Mouse (Mus musculus) heart, adult 18-20 months (tissue): ENCODE measurements at regions not wholly inside any gene's neighbourhood (a gene's known extent, or its start where the extent isn't known, plus 50 kb on each side); places are given as distances from the start of the nearest gene placed in this dataset.

ENCODE experiments used
- DNase-seq, 2 experiments: peaks; one replicate each; pipeline ENCODE4 v3.0.0; 2021 to 2022; ENCODE audit warnings: mixed read lengths in 1 of 2

DNA sequence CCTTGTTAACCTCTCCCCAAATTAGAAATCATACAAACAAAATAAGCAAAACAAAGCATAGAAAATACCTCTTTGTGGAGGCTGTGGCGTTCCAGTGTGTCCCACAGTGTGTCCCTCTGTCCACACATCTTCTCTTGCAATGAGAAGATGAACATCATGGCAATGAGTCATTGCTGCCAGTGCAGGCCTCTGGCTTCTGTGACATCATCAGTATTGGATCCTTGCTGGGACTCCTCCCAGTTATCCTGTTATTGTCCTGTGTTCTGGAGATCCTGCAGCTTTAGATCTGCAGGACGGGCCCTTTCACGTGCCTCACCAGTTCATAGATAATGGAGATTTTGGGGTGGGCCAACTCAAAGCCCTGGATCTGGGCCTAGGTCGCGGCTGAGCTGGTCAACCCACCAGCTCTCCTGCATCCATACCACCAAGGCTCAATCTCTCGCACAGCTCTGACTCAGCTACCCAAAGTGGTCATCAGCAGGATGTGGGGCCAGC lies 80.9 kb downstream of the Tmem212 start:
- DNase-seq, result no peak

DNA sequence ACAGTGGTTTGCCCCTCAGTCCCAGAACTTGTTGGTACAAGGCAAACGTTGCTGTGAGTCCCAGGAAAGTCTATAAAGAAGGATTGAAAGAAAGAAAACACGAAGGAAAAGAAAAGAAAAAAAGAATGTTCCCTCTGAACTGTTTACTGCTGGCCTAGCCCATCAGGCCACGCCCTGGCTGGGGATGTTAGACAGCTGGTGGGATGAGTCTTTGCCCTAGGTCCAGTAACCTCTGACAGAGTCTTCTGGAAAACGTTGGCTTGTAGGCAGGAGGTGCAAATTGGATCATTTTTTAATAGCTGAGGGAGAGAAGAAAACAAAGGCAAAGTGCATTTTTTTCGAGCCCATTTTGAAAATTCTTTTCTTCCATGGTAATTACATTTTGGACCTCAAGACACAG lies 91.9 kb downstream of the Tmem212 start:
- no peak for DNase-seq

DNA sequence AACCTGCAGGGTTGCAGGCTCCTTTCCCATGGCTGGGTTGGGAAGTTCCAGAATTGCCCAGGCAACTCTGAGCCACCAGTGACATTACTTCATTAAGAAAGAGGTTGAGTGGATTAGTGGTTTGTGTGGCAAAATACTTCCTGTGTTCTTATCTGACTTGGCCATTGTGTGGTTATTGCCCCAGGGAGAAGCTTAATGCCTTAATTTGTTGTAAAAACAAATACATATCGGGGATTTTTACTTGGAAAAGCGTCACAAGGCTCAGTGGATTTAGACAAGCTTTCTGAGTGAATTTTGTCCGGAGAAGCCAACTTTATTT lies 80.5 kb upstream of the Fndc3b start:
- peak; percentile 7 to 9 for DNase-seq

DNA sequence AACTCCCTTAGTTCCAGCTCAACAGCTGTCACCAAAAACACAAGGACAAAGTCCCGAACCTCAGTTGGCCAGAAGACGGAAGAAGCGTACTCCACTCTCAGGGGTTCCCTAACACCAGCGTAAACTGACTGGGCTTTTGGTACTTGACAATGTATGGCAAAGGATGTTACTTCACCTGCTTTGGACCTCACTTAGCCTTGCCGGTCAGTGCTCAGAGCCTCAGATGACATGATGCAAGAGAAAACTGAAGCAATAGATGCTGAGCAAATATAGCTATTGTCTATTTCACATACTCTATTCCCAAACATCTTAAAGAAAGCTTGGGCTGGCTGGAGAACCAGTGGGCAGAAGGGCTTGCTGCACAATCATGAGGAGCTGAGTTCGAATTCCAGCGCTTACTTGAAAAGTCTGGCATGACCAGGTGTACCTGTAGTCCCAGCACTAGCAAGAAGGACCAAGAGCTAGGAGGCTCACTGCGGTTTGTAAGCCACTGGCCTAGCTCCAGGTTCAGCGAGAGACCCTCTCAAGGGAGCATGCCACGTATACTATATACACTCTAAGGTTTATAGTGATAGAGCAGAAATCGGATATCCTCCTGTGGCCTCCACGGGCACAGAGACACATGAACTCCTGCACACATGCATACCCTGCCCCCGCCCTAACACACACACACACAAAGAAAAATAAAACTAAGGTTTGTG lies 80.0 kb upstream of the Fndc3b start:
- peak; percentile 31 to 36 for DNase-seq

DNA sequence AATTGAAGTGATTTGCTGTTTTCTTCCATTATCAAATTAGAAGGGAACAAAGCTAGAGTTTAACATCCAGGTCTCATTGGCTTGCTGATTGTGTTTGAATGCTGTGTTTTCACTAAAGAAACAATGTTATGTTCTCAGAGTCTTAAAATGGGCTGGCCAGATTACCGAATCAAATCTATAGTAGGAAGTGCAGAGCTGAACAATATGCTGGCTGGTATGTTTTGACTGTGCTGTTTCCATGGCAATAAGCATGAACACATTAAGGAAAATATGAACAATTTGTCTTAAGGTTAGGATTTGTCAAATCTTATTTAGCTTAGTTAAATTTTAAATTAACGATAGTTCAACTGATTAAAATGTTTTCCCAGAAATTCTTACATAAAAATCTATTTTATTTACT lies 72.8 kb upstream of the Fndc3b start:
- DNase-seq, result no peak

DNA sequence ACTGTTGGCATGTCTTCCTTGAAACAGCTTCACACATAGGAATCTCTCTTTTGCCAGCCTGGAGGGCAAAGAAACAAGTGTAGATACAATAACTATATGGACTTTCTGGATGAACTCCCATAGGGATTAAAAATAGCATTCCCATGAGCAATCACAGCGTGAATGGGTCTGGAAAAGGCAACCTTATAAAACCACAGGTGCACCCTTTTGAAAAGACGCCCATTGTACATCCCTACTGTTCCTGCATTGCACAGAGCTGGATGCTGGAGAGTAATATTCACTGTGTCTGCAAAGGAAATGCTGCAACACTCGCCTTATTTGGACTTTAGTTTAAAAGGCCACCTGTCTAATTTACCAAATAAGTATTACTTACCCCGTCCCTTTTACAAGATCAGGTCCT lies 72.4 kb upstream of the Fndc3b start:
- no peak for DNase-seq

DNA sequence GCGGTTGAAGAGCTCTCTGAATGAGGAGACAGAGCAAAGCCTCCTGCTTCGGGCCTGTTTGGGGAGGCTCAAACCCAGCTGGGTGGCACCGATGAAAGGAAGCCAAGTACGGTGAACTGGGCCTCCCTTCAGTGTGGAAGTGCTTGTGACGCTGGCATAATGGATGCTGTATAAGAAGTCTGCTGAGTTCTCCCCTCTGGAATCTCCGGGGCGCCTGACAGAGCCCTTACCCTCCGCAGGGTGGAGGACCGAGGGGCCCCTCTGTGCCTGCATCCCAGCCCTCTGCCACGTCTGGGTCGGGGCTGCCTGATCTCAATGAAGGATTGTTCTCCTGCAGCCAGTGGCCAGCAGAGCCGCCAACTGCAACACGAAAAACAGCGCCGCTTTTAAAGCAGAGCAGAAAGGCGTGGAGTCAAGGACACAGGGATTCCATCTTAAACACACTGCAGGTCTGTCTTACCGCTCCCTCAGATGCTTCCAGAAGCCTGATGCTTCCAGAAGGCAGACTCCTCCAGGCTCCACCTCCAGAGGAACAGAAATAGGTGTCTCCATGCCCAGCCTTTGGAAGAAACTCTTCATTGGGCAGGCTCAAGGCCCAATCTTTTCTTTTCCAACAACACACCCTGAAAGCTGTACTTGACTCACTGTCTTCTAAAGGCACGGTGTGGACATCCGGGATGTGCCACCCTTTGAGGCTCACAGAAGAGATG lies 71.1 kb upstream of the Fndc3b start:
- DNase-seq, result no peak

DNA sequence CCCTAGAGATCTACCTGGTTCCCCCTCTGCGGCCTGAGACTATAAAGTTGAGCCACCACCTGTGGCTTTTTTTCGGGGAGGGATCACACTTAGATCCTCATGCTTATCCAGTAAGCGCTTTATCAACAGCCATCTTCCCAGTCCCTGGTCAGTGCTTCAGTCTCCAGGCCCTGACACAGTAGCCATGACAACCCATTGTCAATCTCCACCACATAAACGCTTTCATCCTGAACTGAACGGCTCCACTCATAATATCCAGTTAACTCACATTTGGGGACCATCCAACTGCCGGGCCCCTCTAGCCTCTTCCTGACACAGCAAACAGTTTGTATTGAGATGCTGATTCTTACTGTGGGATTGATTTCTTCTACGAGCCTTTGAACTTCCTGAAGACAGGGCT lies 68.8 kb upstream of the Fndc3b start:
- DNase-seq, result no peak

DNA sequence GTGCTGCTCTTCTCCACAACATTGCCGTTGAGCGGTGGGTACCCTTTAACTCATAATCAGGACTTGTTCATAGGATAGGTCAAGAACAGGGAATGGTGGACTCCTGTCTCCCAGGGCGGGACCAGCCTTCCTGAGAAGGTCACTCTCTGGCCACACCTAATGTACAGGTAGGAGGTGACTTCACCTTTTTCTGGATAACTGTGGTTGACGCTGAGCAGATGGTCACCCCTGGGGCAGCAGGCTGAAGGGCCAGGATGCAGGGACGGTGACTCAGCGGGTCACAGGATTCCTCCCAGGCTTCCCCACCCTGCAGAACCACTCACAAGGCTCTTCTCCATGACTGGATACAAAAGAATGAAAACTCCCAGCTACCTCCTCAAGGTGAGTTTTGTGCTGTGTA lies 66.6 kb upstream of the Fndc3b start:
- no peak for DNase-seq

DNA sequence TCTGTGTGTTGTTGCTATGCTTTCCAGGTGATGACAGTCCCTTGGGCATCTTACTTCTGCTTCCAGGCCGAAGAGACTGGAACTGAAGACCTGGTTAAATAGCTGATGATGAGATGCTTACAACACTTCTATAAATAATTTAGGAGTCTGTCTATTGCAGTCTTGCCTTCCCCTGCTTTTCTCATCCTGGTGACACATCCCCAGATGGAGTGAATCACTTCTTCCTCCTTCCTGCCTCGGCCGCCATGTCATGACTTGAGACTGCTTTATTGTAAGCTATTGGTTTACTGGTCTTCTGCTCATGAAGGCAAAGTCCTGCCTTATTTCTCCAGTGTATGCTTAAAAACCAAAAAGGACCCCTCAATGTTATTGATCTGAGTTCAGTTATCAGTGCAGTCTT lies 62.1 kb upstream of the Fndc3b start:
- DNase-seq, result no peak

DNA sequence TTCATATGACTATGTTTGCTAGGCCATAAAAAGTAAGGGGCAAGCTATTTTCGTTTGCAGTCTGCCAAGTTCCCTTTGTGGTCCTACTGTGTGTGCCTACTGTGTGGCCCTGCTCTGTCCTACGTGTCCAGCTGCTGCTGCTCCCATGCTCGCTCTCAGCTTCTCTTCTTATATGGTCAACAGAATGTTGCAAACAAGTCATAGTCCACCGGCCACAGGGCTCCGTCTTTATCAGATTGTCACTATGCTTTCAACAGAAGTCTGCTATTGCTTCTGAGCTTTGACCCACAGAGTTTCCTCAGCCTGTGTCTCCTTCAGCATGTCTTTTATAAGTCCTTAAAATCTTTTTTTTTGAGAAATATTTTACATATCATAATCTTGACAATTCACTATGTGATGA lies 58.3 kb upstream of the Fndc3b start:
- DNase-seq, result no peak

DNA sequence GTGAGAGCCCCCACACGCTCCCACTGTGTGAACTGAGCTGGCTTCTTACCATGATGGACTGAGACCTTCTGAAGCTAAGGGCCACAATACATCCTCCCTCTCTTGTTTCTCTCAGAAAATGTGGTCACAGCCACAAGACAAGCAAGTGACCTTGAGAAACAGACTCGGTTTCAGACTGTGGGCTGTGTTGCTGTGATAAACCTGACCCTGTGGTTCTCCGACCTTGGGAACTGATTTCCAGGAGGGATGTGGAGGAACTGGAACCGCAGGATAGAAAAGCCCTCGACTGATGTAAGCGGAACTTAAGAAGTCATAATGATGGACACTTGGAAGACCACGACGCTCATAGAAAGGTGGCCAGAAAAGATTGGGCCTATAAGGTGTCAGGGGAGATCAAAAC lies 56.1 kb upstream of the Fndc3b start:
- DNase-seq, result no peak

DNA sequence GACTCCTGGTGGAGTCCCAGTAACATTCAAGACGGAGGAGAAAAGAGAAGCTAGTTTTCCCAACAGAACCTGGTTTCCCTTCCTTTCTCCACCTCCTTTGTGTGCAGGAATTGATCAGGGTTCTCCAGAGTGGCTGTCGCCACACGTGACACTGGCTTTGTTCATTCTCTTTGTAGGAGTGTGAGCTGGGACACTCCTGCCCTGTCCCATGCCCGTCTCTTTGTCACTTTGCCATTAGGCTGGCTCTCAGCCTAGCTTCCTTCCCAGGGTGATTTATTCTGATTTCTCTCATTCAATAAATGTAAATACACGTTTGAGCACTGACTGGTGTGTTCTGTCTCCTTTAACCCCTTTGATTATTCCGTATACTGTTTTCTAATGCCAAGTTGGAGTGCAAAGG lies 55.3 kb upstream of the Fndc3b start:
- DNase-seq, result no peak

DNA sequence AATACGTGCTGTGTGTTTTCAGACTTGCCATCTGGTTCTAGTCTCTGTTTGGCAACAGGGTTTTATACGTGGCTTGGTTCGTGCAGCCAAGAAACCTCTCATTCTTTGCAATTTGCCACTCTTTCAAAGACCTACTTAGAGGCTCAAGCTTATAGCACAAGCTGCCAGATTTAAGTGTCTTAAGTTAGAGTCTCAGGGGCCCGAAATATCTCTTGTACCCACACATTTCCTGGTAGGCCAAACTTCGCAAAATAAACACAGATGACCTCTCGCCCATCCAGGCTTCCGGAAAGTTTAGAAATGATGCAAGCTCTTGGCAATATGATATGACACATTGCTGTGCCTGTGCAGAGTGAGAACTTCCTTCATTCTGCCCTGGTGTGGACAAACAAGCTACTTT lies 54.8 kb upstream of the Fndc3b start:
- DNase-seq, result peak; percentile 74 to 80

DNA sequence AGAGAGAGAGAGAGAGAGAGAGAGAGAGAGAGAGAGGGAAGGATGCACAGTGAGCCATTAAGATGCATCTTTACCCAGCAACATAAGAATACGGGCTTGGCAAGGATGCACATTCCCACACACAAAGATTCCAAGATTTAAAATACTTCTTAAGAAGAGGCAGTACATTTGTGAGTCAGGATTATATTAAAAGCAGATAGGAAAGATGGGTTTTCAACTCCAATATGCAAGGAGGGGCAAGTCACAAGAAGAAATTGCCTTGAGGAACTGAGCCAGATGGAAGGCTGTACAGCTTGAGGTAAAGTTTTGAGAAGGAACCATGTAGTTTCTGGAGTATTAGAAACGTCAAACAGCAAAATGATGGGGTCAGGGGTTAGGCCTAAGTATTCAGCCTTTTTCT lies 53.4 kb upstream of the Fndc3b start:
- DNase-seq, result no peak

DNA sequence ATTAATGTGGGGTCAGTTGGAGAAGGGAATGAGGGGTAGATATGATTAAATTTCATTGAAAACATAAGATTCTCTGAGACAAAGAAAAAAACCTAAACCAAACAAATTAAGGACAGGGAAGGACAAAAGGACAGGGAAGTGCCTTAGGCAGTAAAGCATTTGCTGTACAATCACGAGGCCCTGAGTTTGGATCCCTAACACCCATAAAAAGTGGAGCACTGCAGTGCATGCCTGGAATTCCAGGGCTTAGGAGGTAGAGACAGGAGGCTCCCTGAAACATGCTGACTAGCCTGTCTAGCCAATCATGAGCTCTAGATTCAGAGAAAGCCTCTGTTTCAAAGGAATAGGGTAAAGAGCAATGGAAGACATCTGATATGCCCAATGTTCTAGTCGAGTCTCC lies 49.9 kb upstream of the Fndc3b start:
- no peak for DNase-seq
